Mouse (Mus musculus) cerebellum, adult 8-10 months (tissue): Measurements from ENCODE around the gene Atrn.
"Not testable (repeated sequence)": the region's sequence is repeated elsewhere in the genome, so short reads cannot be mapped to it uniquely, and the experiment has no call there.

Experiments used
- DNase-seq: peaks from one replicate; pipeline ENCODE4 v3.0.0; 2022

Atrn gene

GRCm38 (mm10) chr2:130965042-130965441, 58.7 kb downstream of the Atrn start:
- DNase-seq, result no peak

- DNase-seq, result no peak
Measured at GRCm38 (mm10) chr2:130971030-130971429, 64.7 kb downstream of the Atrn start.

GRCm38 (mm10) chr2:130972386-130972785, 66.1 kb downstream of the Atrn start:
- no peak for DNase-seq

GRCm38 (mm10) chr2:130974928-130975327, 68.6 kb downstream of the Atrn start:
- DNase-seq, result no peak

- DNase-seq, result no peak
Measured at GRCm38 (mm10) chr2:130977589-130977988, 71.3 kb downstream of the Atrn start.

GRCm38 (mm10) chr2:130978058-130978847, 72.0 kb downstream of the Atrn start:
- DNase-seq, result no peak

GRCm38 (mm10) chr2:130979138-130979537, 72.8 kb downstream of the Atrn start:
- no peak for DNase-seq

GRCm38 (mm10) chr2:130992818-130993217, 86.5 kb downstream of the Atrn start:
- DNase-seq, result no peak

GRCm38 (mm10) chr2:131009123-131009522, 102.8 kb downstream of the Atrn start:
- DNase-seq, result no peak

- no peak for DNase-seq
Measured at GRCm38 (mm10) chr2:131010566-131010965, 104.3 kb downstream of the Atrn start.

GRCm38 (mm10) chr2:131025230-131025629, 118.9 kb downstream of the Atrn start:
- no peak for DNase-seq

- DNase-seq, result no peak
Measured at GRCm38 (mm10) chr2:131026941-131027340, 120.6 kb downstream of the Atrn start.

GRCm38 (mm10) chr2:131029065-131029935, 123.0 kb downstream of the Atrn start:
- DNase-seq, result no peak

GRCm38 (mm10) chr2:131030561-131030960, 124.3 kb downstream of the Atrn start:
- no peak for DNase-seq

GRCm38 (mm10) chr2:131030998-131031397, 124.7 kb downstream of the Atrn start:
- DNase-seq, result no peak

GRCm38 (mm10) chr2:131031406-131031805, 125.1 kb downstream of the Atrn start:
- not testable (repeated sequence) for DNase-seq

- no peak for DNase-seq
Measured at GRCm38 (mm10) chr2:131036343-131036742, 130.0 kb downstream of the Atrn start.

GRCm38 (mm10) chr2:131036757-131037156, 130.5 kb downstream of the Atrn start:
- DNase-seq, result no peak

- no peak for DNase-seq
Measured at GRCm38 (mm10) chr2:131037226-131037990, 131.1 kb downstream of the Atrn start.

GRCm38 (mm10) chr2:131038197-131038596, 131.9 kb downstream of the Atrn start:
- DNase-seq, result no peak

- DNase-seq, result no peak
Measured at GRCm38 (mm10) chr2:131038675-131039074, 132.4 kb downstream of the Atrn start.

GRCm38 (mm10) chr2:131040854-131041825, 134.8 kb downstream of the Atrn start:
- peak; percentile 45 for DNase-seq
